Mouse (Mus musculus) large intestine, adult 2 months (tissue): Measurements from ENCODE around the gene Sh3pxd2b. TPM values are rescaled to one million over a fixed set of nuclear protein-coding genes. Genes with fewer than 3 reads are reported as not detected.

ENCODE experiments used
- DNase-seq: peaks from one replicate; pipeline ENCODE4 v3.0.0-alpha.2; 2012; ENCODE audit warnings: low read depth, low spot score
- WGBS: fragments of 180-500 bp; shearing (Covaris S2); methylation state at CpG from one replicate; pipeline ENCODE4 v1.1.7; 2018; 5-methylcytosine and 5-hydroxymethylcytosine counted together
- polyA plus RNA-seq: library from polyadenylated mRNA; depleted of rRNA; stranded (reverse); fragments of >200 nt; gene quantifications from 2 replicates; pipeline ENCODE4 v1.2.3, GENCODE M21; 2012

Sh3pxd2b gene
- polyA plus RNA-seq, 1 experiment, result 3.4 TPM

- 79% methylated on average over 11 of the region's 11 CpGs for WGBS
- no peak for DNase-seq
These were observed 62.4 kb downstream of the Sh3pxd2b start for GRCm38 (mm10) chr11:32409823-32410562.

- DNase-seq, result no peak
- 71% methylated on average over 5 of the region's 5 CpGs for WGBS
These were observed 72.4 kb downstream of the Sh3pxd2b start for GRCm38 (mm10) chr11:32420001-32420400.

- no peak for DNase-seq
- WGBS, result 69% methylated on average over 12 of the region's 12 CpGs
These were observed 75.7 kb downstream of the Sh3pxd2b start for GRCm38 (mm10) chr11:32423311-32423710.

- WGBS, result 83% methylated on average over 4 of the region's 4 CpGs
These were observed 77.0 kb downstream of the Sh3pxd2b start for GRCm38 (mm10) chr11:32424600-32424999.

GRCm38 (mm10) chr11:32425043-32425658, 77.5 kb downstream of the Sh3pxd2b start:
- DNase-seq, result no peak
- WGBS, result 81% methylated on average over 10 of the region's 10 CpGs

More at GRCm38 (mm10) chr11:32424600-32424999, 77.0 kb downstream of the Sh3pxd2b start:
- DNase-seq, result no peak

GRCm38 (mm10) chr11:32427537-32427936, 79.9 kb downstream of the Sh3pxd2b start:
- DNase-seq, result no peak
- 63% methylated on average over 7 of the region's 7 CpGs for WGBS

GRCm38 (mm10) chr11:32435410-32436060, 87.9 kb downstream of the Sh3pxd2b start:
- DNase-seq, result no peak
- WGBS, result 44% methylated on average over 6 of the region's 6 CpGs

- WGBS, result 84% methylated on average over 3 of the region's 3 CpGs
- DNase-seq, result no peak
These were observed 95.0 kb downstream of the Sh3pxd2b start for GRCm38 (mm10) chr11:32442576-32442975.

- WGBS, result 16% methylated on average over 1 of the region's 1 CpGs
- no peak for DNase-seq
These were observed 96.6 kb downstream of the Sh3pxd2b start for GRCm38 (mm10) chr11:32444266-32444665.

- no peak for DNase-seq
- WGBS, result 79% methylated on average over 1 of the region's 1 CpGs
These were observed 97.5 kb downstream of the Sh3pxd2b start for GRCm38 (mm10) chr11:32445135-32445534.

GRCm38 (mm10) chr11:32445637-32446226, 98.1 kb downstream of the Sh3pxd2b start:
- WGBS, result 70% methylated on average over 6 of the region's 6 CpGs
- no peak for DNase-seq

GRCm38 (mm10) chr11:32450216-32450615, 102.6 kb downstream of the Sh3pxd2b start:
- 0% methylated on average over 1 of the region's 1 CpGs for WGBS

GRCm38 (mm10) chr11:32451306-32451705, 103.7 kb downstream of the Sh3pxd2b start:
- DNase-seq, result no peak
- WGBS, result 92% methylated on average over 6 of the region's 6 CpGs

More at GRCm38 (mm10) chr11:32450216-32450615, 102.6 kb downstream of the Sh3pxd2b start:
- no peak for DNase-seq

GRCm38 (mm10) chr11:32452745-32453144, 105.1 kb downstream of the Sh3pxd2b start:
- DNase-seq, result no peak
- WGBS, result 90% methylated on average over 4 of the region's 4 CpGs

GRCm38 (mm10) chr11:32453353-32453915, 105.8 kb downstream of the Sh3pxd2b start:
- DNase-seq, result no peak
- 80% methylated on average over 8 of the region's 8 CpGs for WGBS

- DNase-seq, result no peak
- 4% methylated on average over 19 of the region's 19 CpGs for WGBS
These were observed 106.7 kb downstream of the Sh3pxd2b start for GRCm38 (mm10) chr11:32454231-32454799.

- peak; percentile 69 for DNase-seq
- under 1% methylated on average over 82 of the region's 86 CpGs for WGBS
These were observed 107.3 kb downstream of the Sh3pxd2b start, which contains the start of gene Ubtd2 for GRCm38 (mm10) chr11:32454800-32455506. Gene Ubtd2, plus strand, starts transcription at chr11:32455370.

GRCm38 (mm10) chr11:32455507-32456141, 108.0 kb downstream of the Sh3pxd2b start:
- WGBS, result 1% methylated on average over 56 of the region's 58 CpGs
- DNase-seq, result no peak
